Mouse (Mus musculus) limb, embryonic 12.5 days (tissue): ENCODE measurements at regions not wholly inside any gene's neighbourhood (a gene's known extent, or its start where the extent isn't known, plus 50 kb on each side); places are given as distances from the start of the nearest gene placed in this dataset.

Experiments
- ATAC-seq: fragments of 200-750 bp; cut with Nextera tagmentation; 2 replicates; pipeline ENCODE4 v1.8.0; 2017; ENCODE audit warnings: low read depth, moderate TSS enrichment; ENCODE audit not compliant: insufficient number of reproducible peaks, insufficient read depth, low FRiP score, low TSS enrichment
- H3K27ac ChIP-seq: fragments of 300-500 bp; sonication (generic); 2 replicates; pipeline ENCODE4 v1.5.1; 2016; ENCODE audit warnings: mild to moderate bottlenecking, moderate library complexity
- H3K27me3 ChIP-seq: fragments of 300-500 bp; sonication (generic); 2 replicates; pipeline ENCODE4 v1.6.1; 2016; ENCODE audit warnings: mild to moderate bottlenecking, moderate library complexity
- H3K36me3 ChIP-seq: fragments of 300-500 bp; sonication (generic); 2 replicates; pipeline ENCODE4 v1.6.1; 2016; ENCODE audit warnings: mild to moderate bottlenecking, moderate library complexity
- H3K4me1 ChIP-seq: fragments of 300-500 bp; sonication (generic); replicated peaks from 2 replicates; pipeline ENCODE4 v1.6.1; 2016
- H3K4me2 ChIP-seq: fragments of 300-500 bp; sonication (generic); 2 replicates; pipeline ENCODE4 v1.6.1; 2016; ENCODE audit warnings: mild to moderate bottlenecking, moderate library complexity
- H3K4me3 ChIP-seq: fragments of 300-500 bp; sonication (generic); replicated peaks from 2 replicates; pipeline ENCODE4 v1.5.1; 2016; ENCODE audit warnings: mild to moderate bottlenecking
- H3K9ac ChIP-seq: fragments of 300-500 bp; sonication (generic); replicated peaks from 2 replicates; pipeline ENCODE4 v1.6.1; 2016; ENCODE audit warnings: mild to moderate bottlenecking, moderate library complexity
- H3K9me3 ChIP-seq: fragments of 300-500 bp; sonication (generic); 2 replicates; pipeline ENCODE4 v1.6.1; 2016; ENCODE audit warnings: mild to moderate bottlenecking, moderate library complexity
- WGBS: fragments of 180-500 bp; shearing (Covaris S2); methylation state at CpG from one replicate; pipeline ENCODE4 v1.1.7; 2016; 5-methylcytosine and 5-hydroxymethylcytosine counted together

GRCm38 (mm10) chr8:92522519-92522918, 151.6 kb upstream of the Irx6 start:
- Histone ChIP-seq H3K9me3 (0 out of 2 replicates have a peak, but pooled peaks cover 6% of the 10 kb centered on the region), H3K4me3 (no peak overlapping the region), H3K9ac (no peak overlapping the region), H3K36me3 (no peaks in the 10 kb centered on the region), H3K27ac (no peak overlapping the region), H3K4me1 (peaks cover 5% of the 10 kb centered on the region), H3K27me3 (peaks cover 3% of the 10 kb centered on the region; the same call in 1 of the 2 replicates), H3K4me2 (no peak overlapping the region)
- no peak for ATAC-seq
- WGBS: 90% methylated on average over 6 of the region's 6 CpGs

DNA sequence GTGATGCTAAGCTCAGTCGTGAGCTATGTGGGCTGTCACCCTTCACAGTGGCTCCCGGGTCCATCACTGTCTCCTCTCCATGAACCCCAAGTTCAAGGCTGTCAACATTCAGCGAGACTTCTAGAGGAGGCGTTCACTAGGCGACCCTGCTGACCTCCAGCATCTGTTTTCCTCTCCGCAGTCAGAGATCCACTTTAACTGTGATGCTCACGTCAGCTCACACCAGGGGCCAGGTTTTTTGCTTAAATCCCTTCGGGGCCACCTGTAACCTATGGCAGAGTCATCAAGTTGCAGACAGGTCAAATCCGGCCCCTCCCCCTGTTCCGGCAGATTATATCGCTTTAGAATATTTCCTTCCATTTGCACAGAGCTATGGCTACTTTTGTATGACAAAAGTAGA, 144.3 kb upstream of the Irx6 start:
- peaks cover 5% of the 10 kb centered on the region for H3K4me1 ChIP-seq
- no peaks in the 10 kb centered on the region for H3K27me3 ChIP-seq
- H3K4me3 ChIP-seq: no peak overlapping the region
- H3K27ac ChIP-seq: no peak overlapping the region
- no peak for ATAC-seq
- no peak overlapping the region for H3K9ac ChIP-seq
- WGBS: 31% methylated on average over 11 of the region's 11 CpGs
- no peaks in the 10 kb centered on the region for H3K9me3 ChIP-seq
- no peaks in the 10 kb centered on the region for H3K36me3 ChIP-seq
- no peak overlapping the region for H3K4me2 ChIP-seq

- H3K27me3 ChIP-seq: peaks cover 7% of the 10 kb centered on the region
- no peak overlapping the region for H3K27ac ChIP-seq
- ATAC-seq: no peak
- no peak overlapping the region for H3K4me2 ChIP-seq
- H3K9me3 ChIP-seq: no peaks in the 10 kb centered on the region
- H3K4me1 ChIP-seq: peaks cover 3% of the 10 kb centered on the region; the same call in 1 of the 2 replicates
- 60% methylated on average over 2 of the region's 2 CpGs for WGBS
- H3K9ac ChIP-seq: no peak overlapping the region
- H3K4me3 ChIP-seq: no peak overlapping the region
- no peaks in the 10 kb centered on the region for H3K36me3 ChIP-seq
These were observed 133.5 kb upstream of the Irx6 start for GRCm38 (mm10) chr8:92540636-92541035.

GRCm38 (mm10) chr8:92545347-92546059, 128.6 kb upstream of the Irx6 start:
- no peak overlapping the region for H3K9ac ChIP-seq
- H3K36me3 ChIP-seq: no peaks in the 10 kb centered on the region
- H3K4me2 ChIP-seq: no peak overlapping the region
- peaks cover 3% of the 10 kb centered on the region for H3K27me3 ChIP-seq
- H3K4me1 ChIP-seq: peaks cover 3% of the 10 kb centered on the region; the same call in 1 of the 2 replicates
- H3K4me3 ChIP-seq: no peak overlapping the region
- H3K27ac ChIP-seq: no peak overlapping the region
- 25% methylated on average over 17 of the region's 17 CpGs for WGBS
- ATAC-seq: no peak
- H3K9me3 ChIP-seq: no peaks in the 10 kb centered on the region

- ATAC-seq: no peak
- H3K27me3 ChIP-seq: peaks cover 7% of the 10 kb centered on the region
- H3K9me3 ChIP-seq: no peaks in the 10 kb centered on the region
- WGBS: 74% methylated on average over 12 of the region's 12 CpGs
- no peak overlapping the region for H3K9ac ChIP-seq
- H3K4me2 ChIP-seq: no peak overlapping the region
- H3K4me1 ChIP-seq: peaks cover 9% of the 10 kb centered on the region; the same call in 1 of the 2 replicates
- H3K36me3 ChIP-seq: no peaks in the 10 kb centered on the region
- H3K27ac ChIP-seq: no peak overlapping the region
- H3K4me3 ChIP-seq: no peak overlapping the region
These were observed 118.9 kb upstream of the Irx6 start for GRCm38 (mm10) chr8:92555140-92555539.

- Histone ChIP-seq H3K4me3 (no peak overlapping the region), H3K36me3 (no peaks in the 10 kb centered on the region), H3K9ac (no peak overlapping the region), H3K27ac (no peak overlapping the region), H3K4me2 (no peak overlapping the region), H3K4me1 (peaks cover 9% of the 10 kb centered on the region; the same call in 1 of the 2 replicates), H3K27me3 (peaks cover 7% of the 10 kb centered on the region), H3K9me3 (no peaks in the 10 kb centered on the region)
- no peak for ATAC-seq
- 47% methylated on average over 7 of the region's 7 CpGs for WGBS
These were observed 118.5 kb upstream of the Irx6 start for GRCm38 (mm10) chr8:92555631-92556030.

DNA sequence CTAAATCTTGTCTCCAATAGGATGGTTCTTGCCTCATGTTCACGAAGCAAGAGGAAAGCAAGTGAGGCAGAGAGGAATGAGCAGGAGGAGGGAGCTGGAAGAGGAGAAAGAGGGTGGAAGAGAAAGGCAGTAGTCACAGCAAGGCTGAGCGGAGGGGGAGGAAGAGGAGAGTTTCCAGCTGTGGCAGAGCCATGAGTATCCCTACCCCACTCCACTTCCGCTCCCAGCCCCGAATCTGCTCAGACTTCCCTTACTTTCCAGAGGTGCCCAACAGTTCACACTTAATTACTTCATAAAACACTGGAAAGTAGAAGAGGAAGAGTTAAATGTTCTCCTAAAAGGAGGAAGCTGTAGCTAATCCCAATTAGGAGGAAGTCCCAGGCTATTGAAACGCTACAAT, 111.6 kb upstream of the Irx6 start:
- WGBS: 29% methylated on average over 5 of the region's 5 CpGs
- no peaks in the 10 kb centered on the region for H3K9me3 ChIP-seq

GRCm38 (mm10) chr8:92562962-92563361, 111.1 kb upstream of the Irx6 start:
- no peak for ATAC-seq

More for the DNA sequence above, 111.6 kb upstream of the Irx6 start:
- H3K4me1 ChIP-seq: peaks cover 12% of the 10 kb centered on the region; the same call in 1 of the 2 replicates
- H3K4me2 ChIP-seq: no peak overlapping the region
- H3K27me3 ChIP-seq: 0 out of 2 replicates have a peak, but pooled peaks cover 3% of the 10 kb centered on the region
- no peak overlapping the region for H3K27ac ChIP-seq
- no peak overlapping the region for H3K4me3 ChIP-seq
- H3K9ac ChIP-seq: no peak overlapping the region
- ATAC-seq: no peak
- H3K36me3 ChIP-seq: no peaks in the 10 kb centered on the region

GRCm38 (mm10) chr8:92569650-92570049, 104.4 kb upstream of the Irx6 start:
- Histone ChIP-seq H3K4me2 (no peak overlapping the region), H3K9me3 (no peaks in the 10 kb centered on the region), H3K27ac (no peak overlapping the region), H3K27me3 (no peaks in the 10 kb centered on the region), H3K9ac (no peak overlapping the region), H3K4me1 (no peaks in the 10 kb centered on the region; the same call in 1 of the 2 replicates), H3K4me3 (no peak overlapping the region), H3K36me3 (no peaks in the 10 kb centered on the region)
- 32% methylated on average over 10 of the region's 10 CpGs for WGBS
- no peak for ATAC-seq

More at GRCm38 (mm10) chr8:92562962-92563361, 111.1 kb upstream of the Irx6 start:
- H3K36me3 ChIP-seq: no peaks in the 10 kb centered on the region
- H3K27ac ChIP-seq: no peak overlapping the region
- no peak overlapping the region for H3K4me2 ChIP-seq
- H3K27me3 ChIP-seq: 0 out of 2 replicates have a peak, but pooled peaks cover 3% of the 10 kb centered on the region
- no peak overlapping the region for H3K9ac ChIP-seq
- no peaks in the 10 kb centered on the region for H3K9me3 ChIP-seq
- peaks cover 12% of the 10 kb centered on the region; the same call in 1 of the 2 replicates for H3K4me1 ChIP-seq
- H3K4me3 ChIP-seq: no peak overlapping the region
- 24% methylated on average over 5 of the region's 5 CpGs for WGBS

- ATAC-seq: no peak
- no peaks in the 10 kb centered on the region for H3K27me3 ChIP-seq
- no peak overlapping the region for H3K9ac ChIP-seq
- no peaks in the 10 kb centered on the region for H3K4me1 ChIP-seq
- H3K4me2 ChIP-seq: no peak overlapping the region
- H3K36me3 ChIP-seq: no peaks in the 10 kb centered on the region
- H3K4me3 ChIP-seq: no peak overlapping the region
- H3K9me3 ChIP-seq: no peaks in the 10 kb centered on the region
- 60% methylated on average over 2 of the region's 2 CpGs for WGBS
- H3K27ac ChIP-seq: no peak overlapping the region
These were observed 94.6 kb upstream of the Irx6 start for GRCm38 (mm10) chr8:92579446-92579845.

- WGBS: 86% methylated on average over 2 of the region's 2 CpGs
- Histone ChIP-seq H3K36me3 (no peaks in the 10 kb centered on the region), H3K4me1 (no peaks in the 10 kb centered on the region), H3K9ac (no peak overlapping the region), H3K27me3 (no peaks in the 10 kb centered on the region), H3K4me3 (no peak overlapping the region), H3K4me2 (no peak overlapping the region), H3K27ac (no peak overlapping the region), H3K9me3 (no peaks in the 10 kb centered on the region)
- ATAC-seq: no peak
These were observed 93.0 kb upstream of the Irx6 start for GRCm38 (mm10) chr8:92581051-92581450.

DNA sequence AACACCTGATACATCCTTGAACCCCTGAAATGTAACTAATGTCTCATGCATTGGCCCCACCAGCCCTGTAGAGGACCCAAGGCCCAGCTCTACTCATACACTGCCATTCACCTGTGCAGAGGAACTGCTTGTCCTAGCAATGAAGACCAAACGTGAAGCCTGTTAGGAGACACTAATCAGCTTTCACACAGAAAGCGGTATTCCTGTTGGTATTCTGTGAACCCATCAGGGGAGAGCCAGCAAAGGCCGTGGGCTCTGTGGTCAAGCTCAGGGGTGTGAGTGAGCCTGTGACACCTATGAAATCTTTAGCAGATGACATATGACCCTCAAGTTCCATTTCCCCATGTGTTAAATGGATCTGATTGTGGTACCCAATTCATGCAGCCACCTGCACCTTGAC, 73.3 kb upstream of the Irx6 start:
- WGBS: 78% methylated on average over 3 of the region's 3 CpGs
- Histone ChIP-seq H3K4me3 (no peak overlapping the region), H3K9ac (no peak overlapping the region), H3K4me2 (no peak overlapping the region), H3K27me3 (peaks cover 13% of the 10 kb centered on the region), H3K4me1 (no peaks in the 10 kb centered on the region), H3K27ac (no peak overlapping the region), H3K36me3 (no peaks in the 10 kb centered on the region), H3K9me3 (no peaks in the 10 kb centered on the region)
- ATAC-seq: no peak
